Mouse (Mus musculus) cortical plate, adult 2 months (tissue): ENCODE results near the gene Abcc3.

Experiments used
- CTCF ChIP-seq: fragments of 200-500 bp; IDR thresholded peaks from 2 replicates; pipeline ENCODE4 v1.5.1; 2011; ENCODE audit warnings: mild to moderate bottlenecking, control low read depth, low read length; ENCODE audit not compliant: insufficient read depth; ENCODE audit errors: extremely low read depth
- POLR2A ChIP-seq: fragments of 200-500 bp; IDR thresholded peaks from 2 replicates; pipeline ENCODE4 v1.6.1; 2011; ENCODE audit warnings: mild to moderate bottlenecking, low read length, control low read depth; ENCODE audit not compliant: insufficient read depth; ENCODE audit errors: extremely low read depth

DNA sequence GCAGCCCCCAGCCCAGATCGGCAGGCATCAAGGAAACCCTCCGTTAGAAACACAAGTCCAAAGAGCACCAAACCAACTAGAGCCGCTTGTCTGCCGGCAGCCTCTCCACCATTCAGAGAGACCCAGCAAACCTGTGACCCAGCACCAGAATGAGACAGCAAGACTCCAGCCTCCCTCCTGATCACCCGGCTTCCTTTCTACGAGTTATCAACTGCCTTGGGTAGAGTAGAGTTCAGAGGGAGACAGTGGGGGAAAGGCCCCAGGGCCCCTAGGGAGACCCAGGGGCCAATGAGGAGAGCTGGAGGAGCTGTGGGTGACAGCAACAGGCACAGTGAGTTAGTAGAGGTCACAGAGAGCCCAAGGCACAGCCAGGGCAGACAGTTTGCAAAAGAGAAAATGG is 28.2 kb upstream of the Abcc3 start:
- TF ChIP-seq POLR2A = no peak
- no peak for TF ChIP-seq CTCF
